In the genomic region with DNA sequence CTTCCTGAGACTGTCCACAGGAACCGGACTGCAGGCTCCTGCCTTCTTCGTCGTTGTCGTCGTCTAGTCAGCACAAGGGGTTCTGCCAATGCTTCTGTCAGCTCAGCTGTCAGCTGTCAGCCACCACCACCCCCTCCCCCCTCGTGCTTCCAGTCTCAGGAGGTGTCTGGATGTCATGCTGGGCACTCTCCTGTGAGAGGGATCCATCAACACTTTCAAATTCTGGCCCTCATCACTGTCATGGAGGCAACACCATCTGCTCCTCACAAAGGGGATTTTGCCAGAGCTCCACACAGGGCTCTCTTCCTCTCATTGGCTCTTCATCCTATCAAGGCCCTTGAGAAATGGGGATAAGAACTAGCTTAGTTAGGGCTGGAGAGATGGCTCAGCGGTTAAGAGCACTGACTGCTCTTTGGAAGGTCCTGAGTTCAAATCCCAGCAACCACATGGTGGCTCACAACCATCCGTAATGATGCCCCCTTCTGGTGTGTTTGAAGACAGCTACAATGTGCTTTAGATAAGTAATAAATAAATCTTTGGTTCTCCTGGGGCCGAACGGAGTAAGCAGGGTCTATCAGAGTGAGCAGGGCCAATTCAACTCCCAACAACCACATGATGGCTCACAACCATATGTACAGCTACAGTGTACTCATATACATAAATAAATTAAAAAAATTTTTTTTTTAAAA, we compare ENCODE assay signal across 9 mouse cellular contexts. TPM values are rescaled to one million over a fixed set of nuclear protein-coding genes. Genes with fewer than 3 reads are reported as not detected.
A peak's percentile ranks its signal among the peaks of the same experiment; 100 is the strongest.
DNase-seq lines count a peak whose midpoint lies in the region; ATAC-seq and TF ChIP-seq lines count a peak whose summit lies in the region.
"Had no signal": no experiment of that assay in that cellular context is flagged by ENCODE, and none has a peak within 500 bp of the region (broad histone marks: within the 10 kb centered on the region; RNA-seq: fewer than 3 reads in every experiment).

No protein-coding gene starts in this region.

- no peaks in the 10 kb centered on the region for H3K27me3 ChIP-seq in cerebellum, adult 2 months (ENCODE audit: control insufficient read depth, insufficient read depth, low read length)
- H3K27me3 ChIP-seq in lung, postnatal 0 days (replicated peaks; ENCODE audit: insufficient read depth, low read length) = no peaks in the 10 kb centered on the region

- H3K4me3 ChIP-seq in cerebellum, adult 2 months (replicated peaks; ENCODE audit: insufficient read depth, low read depth, low read length) = no peak overlapping the region
- no peak overlapping the region for H3K4me3 ChIP-seq in lung, postnatal 0 days (ENCODE audit: low read depth, low read length)
- H3K4me3 ChIP-seq: erythroblast, embryonic 14.5 days had no signal

- peak; percentile 45 for DNase-seq in layer of hippocampus, adult 9-11 months
- no peak for DNase-seq in layer of hippocampus, postnatal 25 days (ENCODE audit: extremely low spot score in 1 of 2, low spot score in 1 of 2)
- DNase-seq in cerebellum, adult 2 months = peak; percentile 68 to 81
- peak; percentile 67 for DNase-seq in heart, adult 8-10 months (ENCODE audit: low spot score)
- DNase-seq in lung, postnatal 0 days (ENCODE audit: low spot score) = peak; percentile 63
- no peak for DNase-seq in kidney, postnatal 10 days
- no peak for DNase-seq in urinary bladder, postnatal 10 days (ENCODE audit: low spot score)
- no peak for DNase-seq in natural killer cell, adult 2 months (ENCODE audit: low spot score in 2 of 2)

- TF ChIP-seq EP300 in lung, postnatal 0 days (IDR thresholded peaks at IDR 0.05) = 0 out of 2 replicates have a peak, but pooled peaks have one; percentile 21

- no peak for TF ChIP-seq CTCF in cerebellum, adult 2 months (IDR thresholded peaks at IDR 0.05; ENCODE audit: borderline replicate concordance, insufficient read depth, low read depth, low read length)
- no peak; the same call in 1 of the 2 replicates for TF ChIP-seq CTCF in lung, postnatal 0 days (IDR thresholded peaks at IDR 0.05)

- H3K4me1 ChIP-seq in cerebellum, adult 2 months (ENCODE audit: control insufficient read depth, insufficient read depth, low read length) = no peaks in the 10 kb centered on the region; the same call in 1 of the 2 replicates
- H3K4me1 ChIP-seq in lung, postnatal 0 days (ENCODE audit: insufficient read depth, low read depth, low read length) = no peaks in the 10 kb centered on the region

- no peak overlapping the region for H3K4me2 ChIP-seq in lung, postnatal 0 days (replicated peaks; ENCODE audit: low read depth, low read length)

- H3K9ac ChIP-seq in lung, postnatal 0 days (replicated peaks; ENCODE audit: low read depth) = no peak overlapping the region

- H3K36me3 ChIP-seq in lung, postnatal 0 days (ENCODE audit: insufficient read depth, low read length) = no peaks in the 10 kb centered on the region

- H3K9me3 ChIP-seq in lung, postnatal 0 days (ENCODE audit: low read length) = no peaks in the 10 kb centered on the region

- H3K27ac ChIP-seq in cerebellum, adult 2 months (ENCODE audit: insufficient read depth, low read length) = no peak overlapping the region
- no peak overlapping the region for H3K27ac ChIP-seq in lung, postnatal 0 days (ENCODE audit: low read length)

- peak; percentile 74 for ATAC-seq in lung, postnatal 0 days

- WGBS in cerebellum, adult 2 months = 6% methylated on average over 10 of the region's 10 CpGs
- 38% methylated on average over 10 of the region's 10 CpGs for WGBS in lung, postnatal 0 days

- TF ChIP-seq POLR2A in cerebellum, adult 2 months (IDR thresholded peaks at IDR 0.05; ENCODE audit: borderline replicate concordance, insufficient read depth, low read length) = no peak

RNA-seq across cellular contexts. Expression of gene Cfap298, which starts 13.3 kb away (rescaled TPM):
- 10 to 100 TPM; 43.6 to 44.2 TPM for total RNA-seq in layer of hippocampus, postnatal 25 days (2021)
- polyA plus RNA-seq in cerebellum, adult 2 months (2012; rRNA removed) = 27.7 and 32.7 TPM in 2 replicates
- total RNA-seq in heart, adult 8-10 months (2022) = 10 to 100 TPM; 21.5 to 32.6 (median 26.2) TPM
- polyA plus RNA-seq in lung, postnatal 0 days (2015; fragmentation: Nextera tagmentation; extraction: Ambion mirVana) = 46.3 and 47.9 TPM in 2 replicates

Comparison
In these comparisons a context has a peak if more than half of its experiments do, and no peak if none do; other contexts are left out.
1. DNase-seq: peak in layer of hippocampus, adult 9-11 months (single experiment), cerebellum, adult 2 months (2 of 2), heart, adult 8-10 months (single experiment) and lung, postnatal 0 days (single experiment); none in layer of hippocampus, postnatal 25 days (0 of 2), kidney, postnatal 10 days (single experiment), urinary bladder, postnatal 10 days (single experiment) and natural killer cell, adult 2 months (0 of 2).